Mouse (Mus musculus): Measurements from ENCODE around the gene Cdca4. TPM values are rescaled to one million over a fixed set of nuclear protein-coding genes. Genes with fewer than 3 reads are reported as not detected.

Gene Cdca4
- polyA plus RNA-seq, 1 experiment from 2014 or later = 31.3 TPM

- WGBS = 31% methylated on average over 5 of the region's 5 CpGs
- no peak overlapping the region for H3K4me3 ChIP-seq (ENCODE audit: low read length)
- peaks cover 6% of the 10 kb centered on the region for H3K27me3 ChIP-seq (replicated peaks; ENCODE audit: control insufficient read depth, insufficient read depth, low read length)
- no peak overlapping the region for H3K4me2 ChIP-seq (ENCODE audit: low read length)
- ATAC-seq = no peak
- no peaks in the 10 kb centered on the region for H3K36me3 ChIP-seq (ENCODE audit: control insufficient read depth, insufficient read depth, low read length)
- no peak overlapping the region for H3K27ac ChIP-seq (ENCODE audit: low read depth, low read length)
- peak overlapping the region; percentile 14; the same call in 1 of the 2 replicates for H3K9ac ChIP-seq (ENCODE audit: low read depth, low read length)
- no peaks in the 10 kb centered on the region for H3K9me3 ChIP-seq (ENCODE audit: control insufficient read depth, low read length)
- peaks cover 19% of the 10 kb centered on the region for H3K4me1 ChIP-seq (ENCODE audit: control insufficient read depth, insufficient read depth, low read depth, low read length)
These were observed 30.9 kb downstream of the Cdca4 start for GRCm38 (mm10) chr12:112798332-112798681.

GRCm38 (mm10) chr12:112797672-112798331 lies 31.4 kb downstream of the Cdca4 start:
- peak; percentile 19; the same call in 1 of the 2 replicates for ATAC-seq
- Histone ChIP-seq H3K4me2 (ENCODE audit: low read length) (no peak overlapping the region), H3K9me3 (ENCODE audit: control insufficient read depth, low read length) (no peaks in the 10 kb centered on the region), H3K27me3 (replicated peaks; ENCODE audit: control insufficient read depth, insufficient read depth, low read length) (peaks cover 6% of the 10 kb centered on the region), H3K36me3 (ENCODE audit: control insufficient read depth, insufficient read depth, low read length) (no peaks in the 10 kb centered on the region), H3K9ac (ENCODE audit: low read depth, low read length) (peak overlapping the region; percentile 14; the same call in 1 of the 2 replicates), H3K27ac (ENCODE audit: low read depth, low read length) (no peak overlapping the region), H3K4me3 (ENCODE audit: low read length) (no peak overlapping the region), H3K4me1 (ENCODE audit: control insufficient read depth, insufficient read depth, low read depth, low read length) (peaks cover 19% of the 10 kb centered on the region)
- WGBS = 50% methylated on average over 14 of the region's 15 CpGs

- Histone ChIP-seq H3K4me2 (ENCODE audit: low read length) (no peak overlapping the region), H3K27me3 (replicated peaks; ENCODE audit: control insufficient read depth, insufficient read depth, low read length) (peaks cover 6% of the 10 kb centered on the region), H3K27ac (ENCODE audit: low read depth, low read length) (no peak overlapping the region), H3K9me3 (ENCODE audit: control insufficient read depth, low read length) (no peaks in the 10 kb centered on the region), H3K4me1 (ENCODE audit: control insufficient read depth, insufficient read depth, low read depth, low read length) (peaks cover 13% of the 10 kb centered on the region), H3K36me3 (ENCODE audit: control insufficient read depth, insufficient read depth, low read length) (no peaks in the 10 kb centered on the region), H3K9ac (ENCODE audit: low read depth, low read length) (no peak overlapping the region), H3K4me3 (ENCODE audit: low read length) (no peak overlapping the region)
- WGBS = 66% methylated on average over 17 of the region's 17 CpGs
- no peak for ATAC-seq
These were observed 32.4 kb downstream of the Cdca4 start for GRCm38 (mm10) chr12:112796551-112797510.

GRCm38 (mm10) chr12:112795466-112796104 lies 33.6 kb downstream of the Cdca4 start:
- H3K4me2 ChIP-seq (ENCODE audit: low read length) = no peak overlapping the region
- H3K36me3 ChIP-seq (ENCODE audit: control insufficient read depth, insufficient read depth, low read length) = no peaks in the 10 kb centered on the region
- no peak for ATAC-seq
- peaks cover 10% of the 10 kb centered on the region for H3K4me1 ChIP-seq (ENCODE audit: control insufficient read depth, insufficient read depth, low read depth, low read length)
- H3K9me3 ChIP-seq (ENCODE audit: control insufficient read depth, low read length) = no peaks in the 10 kb centered on the region
- H3K27ac ChIP-seq (ENCODE audit: low read depth, low read length) = no peak overlapping the region
- no peak overlapping the region for H3K9ac ChIP-seq (ENCODE audit: low read depth, low read length)
- H3K27me3 ChIP-seq (replicated peaks; ENCODE audit: control insufficient read depth, insufficient read depth, low read length) = no peaks in the 10 kb centered on the region
- 61% methylated on average over 18 of the region's 18 CpGs for WGBS
- no peak overlapping the region for H3K4me3 ChIP-seq (ENCODE audit: low read length)

GRCm38 (mm10) chr12:112794998-112795397 lies 34.2 kb downstream of the Cdca4 start:
- 84% methylated on average over 5 of the region's 5 CpGs for WGBS
- no peaks in the 10 kb centered on the region for H3K36me3 ChIP-seq (ENCODE audit: control insufficient read depth, insufficient read depth, low read length)
- no peak overlapping the region for H3K9ac ChIP-seq (ENCODE audit: low read depth, low read length)
- H3K4me3 ChIP-seq (ENCODE audit: low read length) = no peak overlapping the region
- no peak overlapping the region for H3K27ac ChIP-seq (ENCODE audit: low read depth, low read length)
- peaks cover 10% of the 10 kb centered on the region for H3K4me1 ChIP-seq (ENCODE audit: control insufficient read depth, insufficient read depth, low read depth, low read length)
- no peak for ATAC-seq
- no peak overlapping the region for H3K4me2 ChIP-seq (ENCODE audit: low read length)
- no peaks in the 10 kb centered on the region for H3K9me3 ChIP-seq (ENCODE audit: control insufficient read depth, low read length)
- H3K27me3 ChIP-seq (replicated peaks; ENCODE audit: control insufficient read depth, insufficient read depth, low read length) = no peaks in the 10 kb centered on the region

GRCm38 (mm10) chr12:112794356-112794816 lies 34.8 kb downstream of the Cdca4 start:
- H3K9ac ChIP-seq (ENCODE audit: low read depth, low read length) = no peak overlapping the region
- 38% methylated on average over 7 of the region's 7 CpGs for WGBS
- H3K4me2 ChIP-seq (ENCODE audit: low read length) = no peak overlapping the region
- H3K27me3 ChIP-seq (replicated peaks; ENCODE audit: control insufficient read depth, insufficient read depth, low read length) = no peaks in the 10 kb centered on the region
- no peaks in the 10 kb centered on the region for H3K9me3 ChIP-seq (ENCODE audit: control insufficient read depth, low read length)
- peaks cover 10% of the 10 kb centered on the region for H3K4me1 ChIP-seq (ENCODE audit: control insufficient read depth, insufficient read depth, low read depth, low read length)
- ATAC-seq = no peak
- no peaks in the 10 kb centered on the region for H3K36me3 ChIP-seq (ENCODE audit: control insufficient read depth, insufficient read depth, low read length)
- no peak overlapping the region for H3K27ac ChIP-seq (ENCODE audit: low read depth, low read length)
- no peak overlapping the region for H3K4me3 ChIP-seq (ENCODE audit: low read length)

GRCm38 (mm10) chr12:112793601-112794355 lies 35.4 kb downstream of the Cdca4 start:
- Histone ChIP-seq H3K27me3 (replicated peaks; ENCODE audit: control insufficient read depth, insufficient read depth, low read length) (no peaks in the 10 kb centered on the region), H3K4me2 (ENCODE audit: low read length) (no peak overlapping the region), H3K36me3 (ENCODE audit: control insufficient read depth, insufficient read depth, low read length) (no peaks in the 10 kb centered on the region), H3K4me3 (ENCODE audit: low read length) (no peak overlapping the region), H3K9me3 (ENCODE audit: control insufficient read depth, low read length) (no peaks in the 10 kb centered on the region), H3K27ac (ENCODE audit: low read depth, low read length) (no peak overlapping the region), H3K9ac (ENCODE audit: low read depth, low read length) (no peak overlapping the region), H3K4me1 (ENCODE audit: control insufficient read depth, insufficient read depth, low read depth, low read length) (peaks cover 10% of the 10 kb centered on the region)
- 76% methylated on average over 13 of the region's 13 CpGs for WGBS
- ATAC-seq = no peak

- no peak for ATAC-seq
- no peak overlapping the region for H3K27ac ChIP-seq (ENCODE audit: low read depth, low read length)
- no peaks in the 10 kb centered on the region for H3K9me3 ChIP-seq (ENCODE audit: control insufficient read depth, low read length)
- H3K9ac ChIP-seq (ENCODE audit: low read depth, low read length) = no peak overlapping the region
- H3K36me3 ChIP-seq (ENCODE audit: control insufficient read depth, insufficient read depth, low read length) = no peaks in the 10 kb centered on the region
- H3K27me3 ChIP-seq (replicated peaks; ENCODE audit: control insufficient read depth, insufficient read depth, low read length) = no peaks in the 10 kb centered on the region
- 75% methylated on average over 8 of the region's 8 CpGs for WGBS
- H3K4me3 ChIP-seq (ENCODE audit: low read length) = no peak overlapping the region
- H3K4me2 ChIP-seq (ENCODE audit: low read length) = no peak overlapping the region
- no peaks in the 10 kb centered on the region for H3K4me1 ChIP-seq (ENCODE audit: control insufficient read depth, insufficient read depth, low read depth, low read length)
These were observed 38.2 kb downstream of the Cdca4 start for GRCm38 (mm10) chr12:112791026-112791425.

All from hindbrain, embryonic 16.5 days (tissue).